Mouse (Mus musculus) lung, adult 2 months (tissue): ENCODE results near the gene Acap1.

ENCODE experiments used
- CTCF ChIP-seq: fragments of 200-500 bp; IDR thresholded peaks from 2 replicates; pipeline ENCODE4 v1.5.1; 2011; ENCODE audit warnings: mild to moderate bottlenecking, low read length, control low read depth; ENCODE audit not compliant: insufficient read depth
- POLR2A ChIP-seq: fragments of 200-500 bp; IDR thresholded peaks from 2 replicates; pipeline ENCODE4 v1.6.1; 2011; ENCODE audit warnings: low read depth, mild to moderate bottlenecking, control low read depth, low read length, borderline replicate concordance; ENCODE audit errors: extremely low read depth

DNA sequence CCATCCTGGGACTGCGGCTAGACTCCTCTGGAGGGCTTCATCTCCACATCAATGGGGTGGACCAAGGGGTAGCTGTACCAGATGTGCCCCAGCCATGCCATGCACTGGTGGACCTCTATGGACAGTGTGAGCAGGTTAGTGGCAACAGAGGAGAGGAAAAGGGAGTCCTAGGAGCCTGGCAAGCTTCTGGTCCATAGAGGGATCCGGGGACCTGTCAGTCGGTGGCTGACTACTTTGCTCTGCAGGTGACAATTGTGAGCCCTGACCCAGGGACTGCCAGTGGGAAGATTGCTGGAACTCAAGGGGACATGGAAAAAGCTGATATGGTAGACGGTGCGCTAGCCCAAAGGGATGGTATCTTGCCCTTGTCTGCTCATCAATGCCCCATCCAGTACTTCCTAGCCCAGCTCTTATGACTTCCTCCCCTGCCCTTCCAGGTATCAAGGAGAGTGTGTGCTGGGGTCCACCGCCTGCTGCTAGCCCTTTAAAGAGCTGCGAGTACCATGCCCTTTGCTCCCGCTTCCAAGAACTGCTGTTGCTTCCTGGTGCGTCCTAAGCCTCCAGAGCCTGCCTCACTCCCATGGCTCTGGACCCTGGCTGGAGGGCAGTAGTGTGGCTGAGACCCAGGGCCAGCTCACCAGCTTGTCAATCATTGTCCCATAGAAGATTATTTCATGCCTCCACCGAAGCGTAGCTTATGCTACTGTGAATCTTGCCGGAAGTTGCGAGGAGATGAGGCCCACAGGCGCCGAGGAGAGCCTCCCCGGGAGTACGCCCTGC, 15.6 kb upstream of the Acap1 start:
- TF ChIP-seq CTCF (no peak), POLR2A (no peak)
